Mouse (Mus musculus): Measurements from ENCODE around the gene Tmem51. TPM values are rescaled to one million over a fixed set of nuclear protein-coding genes. Genes with fewer than 3 reads are reported as not detected.

Gene Tmem51
- polyA plus RNA-seq, 1 experiment from 2014 or later, result 6.4 TPM

GRCm38 (mm10) chr4:142026965-142027364 is 57.1 kb downstream of the Tmem51 start:
- no peak overlapping the region for H3K4me2 ChIP-seq (replicated peaks)
- ATAC-seq (ENCODE audit: low FRiP score, low read depth), result no peak
- no peak overlapping the region for H3K4me3 ChIP-seq
- 82% methylated on average over 2 of the region's 2 CpGs for WGBS
- H3K9ac ChIP-seq, result no peak overlapping the region
- no peaks in the 10 kb centered on the region for H3K4me1 ChIP-seq
- H3K27ac ChIP-seq, result no peak overlapping the region
- no peaks in the 10 kb centered on the region for H3K27me3 ChIP-seq (replicated peaks)
- no peaks in the 10 kb centered on the region for H3K9me3 ChIP-seq
- H3K36me3 ChIP-seq, result no peaks in the 10 kb centered on the region

GRCm38 (mm10) chr4:142024536-142024935 is 59.6 kb downstream of the Tmem51 start:
- Histone ChIP-seq H3K4me3 (no peak overlapping the region), H3K9ac (no peak overlapping the region), H3K4me1 (no peaks in the 10 kb centered on the region), H3K27ac (no peak overlapping the region), H3K27me3 (replicated peaks) (no peaks in the 10 kb centered on the region), H3K9me3 (no peaks in the 10 kb centered on the region), H3K4me2 (replicated peaks) (no peak overlapping the region), H3K36me3 (no peaks in the 10 kb centered on the region)
- WGBS, result 90% methylated on average over 2 of the region's 2 CpGs
- no peak for ATAC-seq (ENCODE audit: low FRiP score, low read depth)

- Histone ChIP-seq H3K9ac (no peak overlapping the region), H3K27me3 (replicated peaks) (no peaks in the 10 kb centered on the region), H3K4me2 (replicated peaks) (no peak overlapping the region), H3K4me3 (no peak overlapping the region), H3K4me1 (no peaks in the 10 kb centered on the region; the same call in 1 of the 2 replicates), H3K36me3 (no peaks in the 10 kb centered on the region), H3K27ac (no peak overlapping the region), H3K9me3 (no peaks in the 10 kb centered on the region)
- ATAC-seq (ENCODE audit: low FRiP score, low read depth), result no peak
- WGBS, result 79% methylated on average over 4 of the region's 4 CpGs
Observed at GRCm38 (mm10) chr4:142023166-142023565, 60.9 kb downstream of the Tmem51 start.

- WGBS, result 58% methylated on average over 15 of the region's 15 CpGs
- no peaks in the 10 kb centered on the region for H3K9me3 ChIP-seq
- no peak overlapping the region for H3K9ac ChIP-seq
- H3K4me2 ChIP-seq (replicated peaks), result no peak overlapping the region
- H3K4me3 ChIP-seq, result no peak overlapping the region
- H3K36me3 ChIP-seq, result no peaks in the 10 kb centered on the region
- no peaks in the 10 kb centered on the region; the same call in 1 of the 2 replicates for H3K27me3 ChIP-seq (replicated peaks)
- H3K4me1 ChIP-seq, result peaks cover 15% of the 10 kb centered on the region
- H3K27ac ChIP-seq, result no peak overlapping the region
- ATAC-seq (ENCODE audit: low FRiP score, low read depth), result peak; percentile 37; the same call in 1 of the 2 replicates
Observed at GRCm38 (mm10) chr4:142017686-142018085, 66.4 kb downstream of the Tmem51 start.

GRCm38 (mm10) chr4:142014659-142015608 is 69.2 kb downstream of the Tmem51 start, which contains the start of gene Fhad1:
TSS of gene Fhad1 (minus strand) at chr4:142015082.
- Histone ChIP-seq H3K27me3 (replicated peaks) (no peaks in the 10 kb centered on the region; the same call in 1 of the 2 replicates), H3K27ac (no peak within 1 kb of the TSS), H3K4me3 (peak within 1 kb of the TSS; percentile 37), H3K9me3 (no peaks in the 10 kb centered on the region), H3K9ac (peak within 1 kb of the TSS; percentile 56), H3K4me1 (peaks cover 18% of the 10 kb centered on the region), H3K36me3 (no peaks in the 10 kb centered on the region), H3K4me2 (replicated peaks) (peak within 1 kb of the TSS; percentile 82)
- ATAC-seq (ENCODE audit: low FRiP score, low read depth), result peak; percentile 90
- 2% methylated on average over 46 of the region's 46 CpGs for WGBS

GRCm38 (mm10) chr4:142011236-142011635 is 72.9 kb downstream of the Tmem51 start:
- H3K4me2 ChIP-seq (replicated peaks), result no peak overlapping the region
- no peaks in the 10 kb centered on the region for H3K36me3 ChIP-seq
- H3K9ac ChIP-seq, result no peak overlapping the region
- no peaks in the 10 kb centered on the region; the same call in 1 of the 2 replicates for H3K27me3 ChIP-seq (replicated peaks)
- ATAC-seq (ENCODE audit: low FRiP score, low read depth), result no peak
- no peak overlapping the region for H3K4me3 ChIP-seq
- WGBS, result 90% methylated on average over 13 of the region's 13 CpGs
- no peaks in the 10 kb centered on the region for H3K9me3 ChIP-seq
- no peak overlapping the region for H3K27ac ChIP-seq
- peaks cover 15% of the 10 kb centered on the region for H3K4me1 ChIP-seq

GRCm38 (mm10) chr4:142010441-142010840 is 73.7 kb downstream of the Tmem51 start:
- WGBS, result 89% methylated on average over 7 of the region's 7 CpGs
- H3K4me1 ChIP-seq, result peaks cover 13% of the 10 kb centered on the region

GRCm38 (mm10) chr4:142008206-142008605 is 75.9 kb downstream of the Tmem51 start:
- Histone ChIP-seq H3K36me3 (no peaks in the 10 kb centered on the region), H3K4me3 (no peak overlapping the region), H3K27ac (no peak overlapping the region), H3K4me1 (0 out of 2 replicates have a peak, but pooled peaks cover 3% of the 10 kb centered on the region), H3K27me3 (replicated peaks) (no peaks in the 10 kb centered on the region), H3K9ac (no peak overlapping the region), H3K9me3 (no peaks in the 10 kb centered on the region), H3K4me2 (replicated peaks) (no peak overlapping the region)
- no peak for ATAC-seq (ENCODE audit: low FRiP score, low read depth)
- 67% methylated on average over 11 of the region's 11 CpGs for WGBS

More at GRCm38 (mm10) chr4:142010441-142010840, 73.7 kb downstream of the Tmem51 start:
- no peak overlapping the region for H3K27ac ChIP-seq
- H3K36me3 ChIP-seq, result no peaks in the 10 kb centered on the region
- no peak overlapping the region for H3K9ac ChIP-seq
- no peak for ATAC-seq (ENCODE audit: low FRiP score, low read depth)
- H3K4me3 ChIP-seq, result no peak overlapping the region
- H3K4me2 ChIP-seq (replicated peaks), result no peak overlapping the region
- no peaks in the 10 kb centered on the region for H3K9me3 ChIP-seq
- H3K27me3 ChIP-seq (replicated peaks), result no peaks in the 10 kb centered on the region

GRCm38 (mm10) chr4:142000581-142000980 is 83.5 kb downstream of the Tmem51 start:
- ATAC-seq (ENCODE audit: low FRiP score, low read depth), result no peak
- no peak overlapping the region for H3K9ac ChIP-seq
- H3K4me3 ChIP-seq, result no peak overlapping the region
- 65% methylated on average over 9 of the region's 9 CpGs for WGBS
- no peak overlapping the region for H3K4me2 ChIP-seq (replicated peaks)
- no peak overlapping the region for H3K27ac ChIP-seq
- no peaks in the 10 kb centered on the region for H3K9me3 ChIP-seq
- no peaks in the 10 kb centered on the region for H3K27me3 ChIP-seq (replicated peaks)
- no peaks in the 10 kb centered on the region for H3K36me3 ChIP-seq
- H3K4me1 ChIP-seq, result no peaks in the 10 kb centered on the region

GRCm38 (mm10) chr4:141999494-142000074 is 84.5 kb downstream of the Tmem51 start:
- no peak overlapping the region for H3K9ac ChIP-seq
- H3K27ac ChIP-seq, result no peak overlapping the region
- no peak for ATAC-seq (ENCODE audit: low FRiP score, low read depth)
- H3K9me3 ChIP-seq, result no peaks in the 10 kb centered on the region
- H3K4me2 ChIP-seq (replicated peaks), result no peak overlapping the region
- H3K4me1 ChIP-seq, result no peaks in the 10 kb centered on the region
- H3K4me3 ChIP-seq, result no peak overlapping the region
- H3K36me3 ChIP-seq, result no peaks in the 10 kb centered on the region
- H3K27me3 ChIP-seq (replicated peaks), result no peaks in the 10 kb centered on the region
- WGBS, result 51% methylated on average over 7 of the region's 7 CpGs

- Histone ChIP-seq H3K4me3 (peak overlapping the region; percentile 33), H3K36me3 (no peaks in the 10 kb centered on the region), H3K9me3 (no peaks in the 10 kb centered on the region), H3K27ac (no peak overlapping the region), H3K9ac (no peak overlapping the region), H3K4me2 (replicated peaks) (peak overlapping the region; percentile 55), H3K4me1 (no peaks in the 10 kb centered on the region), H3K27me3 (replicated peaks) (no peaks in the 10 kb centered on the region)
- peak; percentile 88 for ATAC-seq (ENCODE audit: low FRiP score, low read depth)
- 32% methylated on average over 11 of the region's 11 CpGs for WGBS
Observed at GRCm38 (mm10) chr4:141998282-141998821, 85.8 kb downstream of the Tmem51 start.

GRCm38 (mm10) chr4:141996880-141997279 is 87.2 kb downstream of the Tmem51 start:
- no peak overlapping the region for H3K4me2 ChIP-seq (replicated peaks)
- no peak overlapping the region for H3K27ac ChIP-seq
- no peaks in the 10 kb centered on the region for H3K4me1 ChIP-seq
- no peak overlapping the region for H3K9ac ChIP-seq
- 83% methylated on average over 3 of the region's 3 CpGs for WGBS
- no peak overlapping the region for H3K4me3 ChIP-seq
- H3K36me3 ChIP-seq, result no peaks in the 10 kb centered on the region
- no peaks in the 10 kb centered on the region for H3K27me3 ChIP-seq (replicated peaks)
- H3K9me3 ChIP-seq, result no peaks in the 10 kb centered on the region
- no peak for ATAC-seq (ENCODE audit: low FRiP score, low read depth)

All from neural tube, embryonic 12.5 days (tissue).